Mouse (Mus musculus) embryonic facial prominence, embryonic 15.5 days (tissue): ENCODE results near the gene Eps15. TPM values are rescaled to one million over a fixed set of nuclear protein-coding genes. Genes with fewer than 3 reads are reported as not detected.

Source experiments
- ATAC-seq: fragments of 200-750 bp; cut with Nextera tagmentation; 2 replicates; pipeline ENCODE4 v1.8.0; 2017; ENCODE audit warnings: low read depth, moderate TSS enrichment; ENCODE audit not compliant: insufficient number of reproducible peaks, low FRiP score, low TSS enrichment
- H3K27ac ChIP-seq: fragments of 300-500 bp; sonication (generic); replicated peaks from 2 replicates; pipeline ENCODE4 v1.5.1; 2015; ENCODE audit warnings: mild to moderate bottlenecking, inconsistent platforms
- H3K27me3 ChIP-seq: fragments of 300-500 bp; sonication (generic); 2 replicates; pipeline ENCODE4 v1.6.1; 2015; ENCODE audit warnings: inconsistent platforms
- H3K36me3 ChIP-seq: fragments of 300-500 bp; sonication (generic); 2 replicates; pipeline ENCODE4 v1.6.1; 2015; ENCODE audit warnings: mild to moderate bottlenecking, inconsistent platforms
- H3K4me1 ChIP-seq: fragments of 300-500 bp; sonication (generic); 2 replicates; pipeline ENCODE4 v1.6.1; 2015; ENCODE audit warnings: inconsistent platforms
- H3K4me2 ChIP-seq: fragments of 300-500 bp; sonication (generic); replicated peaks from 2 replicates; pipeline ENCODE4 v1.6.1; 2015; ENCODE audit warnings: mild to moderate bottlenecking, inconsistent platforms
- H3K4me3 ChIP-seq: fragments of 300-500 bp; sonication (generic); replicated peaks from 2 replicates; pipeline ENCODE4 v1.5.1; 2015; ENCODE audit warnings: mild to moderate bottlenecking, inconsistent platforms
- H3K9ac ChIP-seq: fragments of 300-500 bp; sonication (generic); 2 replicates; pipeline ENCODE4 v1.6.1; 2015; ENCODE audit warnings: inconsistent platforms
- H3K9me3 ChIP-seq: fragments of 300-500 bp; sonication (generic); replicated peaks from 2 replicates; pipeline ENCODE4 v1.6.1; 2016; ENCODE audit warnings: inconsistent platforms
- WGBS: fragments of 180-500 bp; shearing (Covaris S2); methylation state at CpG from one replicate; pipeline ENCODE4 v1.1.7; 2015; 5-methylcytosine and 5-hydroxymethylcytosine counted together
- polyA plus RNA-seq: library from polyadenylated mRNA; unstranded; fragments of >200 nt; fragmentation: Nextera tagmentation; extraction: Ambion mirVana; gene quantifications from 2 replicates; pipeline ENCODE4 v1.2.1, GENCODE M21; 2015

Gene Eps15
- polyA plus RNA-seq, 1 experiment from 2014 or later, result 42.8 TPM

GRCm38 (mm10) chr4:109405415-109405814 is 125.3 kb downstream of the Eps15 start:
- 59% methylated on average over 8 of the region's 8 CpGs for WGBS
- H3K36me3 ChIP-seq, result no peaks in the 10 kb centered on the region
- no peak overlapping the region for H3K9ac ChIP-seq
- no peaks in the 10 kb centered on the region for H3K9me3 ChIP-seq
- H3K27me3 ChIP-seq, result no peaks in the 10 kb centered on the region
- ATAC-seq, result no peak
- no peak overlapping the region for H3K4me3 ChIP-seq
- peaks cover 31% of the 10 kb centered on the region for H3K4me1 ChIP-seq
- H3K4me2 ChIP-seq, result peak overlapping the region; percentile 99
- H3K27ac ChIP-seq, result no peak overlapping the region

GRCm38 (mm10) chr4:109406054-109406485 is 126.0 kb downstream of the Eps15 start:
- Histone ChIP-seq H3K27me3 (no peaks in the 10 kb centered on the region), H3K4me2 (peak overlapping the region; percentile 99), H3K9me3 (no peaks in the 10 kb centered on the region), H3K27ac (peak overlapping the region; percentile 44; the same call in 1 of the 2 replicates), H3K36me3 (no peaks in the 10 kb centered on the region), H3K9ac (no peak overlapping the region), H3K4me3 (peak overlapping the region; percentile 67), H3K4me1 (peaks cover 31% of the 10 kb centered on the region)
- 2% methylated on average over 3 of the region's 3 CpGs for WGBS
- peak; percentile 61; the same call in 1 of the 2 replicates for ATAC-seq

- Histone ChIP-seq H3K27ac (peak within 1 kb of the TSS; percentile 44; the same call in 1 of the 2 replicates), H3K9me3 (no peaks in the 10 kb centered on the region), H3K4me3 (peak within 1 kb of the TSS; percentile 67), H3K36me3 (no peaks in the 10 kb centered on the region), H3K27me3 (no peaks in the 10 kb centered on the region), H3K4me1 (peaks cover 31% of the 10 kb centered on the region), H3K4me2 (peak within 1 kb of the TSS; percentile 99), H3K9ac (peak within 1 kb of the TSS; percentile 50)
- ATAC-seq, result peak; percentile 68
- WGBS, result under 1% methylated on average over 56 of the region's 56 CpGs
Observed at GRCm38 (mm10) chr4:109406486-109407175, 126.6 kb downstream of the Eps15 start, which contains the start of gene Ttc39a. Gene Ttc39a, plus strand, starts transcription at chr4:109406623.

DNA sequence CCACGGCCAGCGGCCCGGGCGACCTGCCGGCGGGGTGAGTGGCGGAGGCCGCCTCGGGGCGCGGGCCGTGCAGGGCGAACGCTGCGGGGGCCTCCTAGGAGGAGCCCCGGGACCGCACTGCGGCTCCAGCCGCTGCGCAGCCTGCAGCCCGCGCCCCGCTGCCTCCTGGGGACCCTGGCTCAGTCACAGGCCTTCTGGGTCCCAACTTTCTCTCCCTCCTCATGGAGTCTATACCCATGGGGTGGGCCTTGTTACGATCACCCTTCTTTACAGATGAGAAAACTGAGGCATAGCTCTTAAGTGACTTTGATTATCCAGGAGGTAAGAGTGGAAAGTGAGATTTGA is 127.1 kb downstream of the Eps15 start:
- peaks cover 31% of the 10 kb centered on the region for H3K4me1 ChIP-seq
- H3K4me3 ChIP-seq, result peak overlapping the region; percentile 67
- no peaks in the 10 kb centered on the region for H3K36me3 ChIP-seq
- no peak overlapping the region for H3K27ac ChIP-seq
- H3K9ac ChIP-seq, result peak overlapping the region; percentile 50; the same call in 1 of the 2 replicates
- ATAC-seq, result no peak
- no peaks in the 10 kb centered on the region for H3K9me3 ChIP-seq
- 3% methylated on average over 19 of the region's 24 CpGs for WGBS
- H3K27me3 ChIP-seq, result no peaks in the 10 kb centered on the region
- peak overlapping the region; percentile 99 for H3K4me2 ChIP-seq

DNA sequence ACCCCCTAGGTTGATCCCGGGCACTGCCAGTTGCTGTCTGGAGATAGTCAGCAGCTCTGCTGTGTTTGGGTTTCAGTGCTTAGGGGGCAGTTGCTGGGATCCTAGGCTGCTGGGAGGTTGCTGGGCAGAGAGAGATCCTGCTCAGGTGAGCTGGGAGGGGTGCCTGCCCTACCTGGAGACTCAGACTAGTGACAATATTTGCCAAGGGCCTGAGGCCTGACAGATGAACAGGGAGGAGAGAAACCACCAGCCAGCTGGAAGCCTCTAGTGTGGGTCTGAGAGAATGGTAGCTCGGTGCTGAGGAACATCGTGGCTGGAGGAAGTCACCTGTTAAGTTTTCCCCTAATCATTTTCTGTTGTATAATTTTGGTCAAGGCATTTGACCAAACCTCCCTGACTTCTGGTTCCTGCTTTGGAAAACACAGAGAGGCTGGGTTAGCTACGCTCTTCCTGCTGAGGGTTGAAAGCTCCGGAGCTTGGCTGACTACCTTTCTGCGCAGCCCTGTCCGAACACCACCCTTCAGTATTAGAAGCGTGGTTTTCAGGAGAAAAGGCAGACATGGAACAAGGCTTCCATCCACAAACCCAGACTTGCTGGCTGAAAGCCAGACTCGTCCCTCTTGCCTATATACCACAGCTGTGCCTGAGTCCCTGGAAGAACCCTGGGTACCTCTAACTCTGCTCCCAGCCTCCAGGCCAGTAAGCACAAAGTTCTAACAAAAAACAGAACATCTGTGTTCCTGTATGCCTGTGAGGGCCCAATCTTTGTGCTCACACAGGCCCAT is 127.8 kb downstream of the Eps15 start:
- H3K27me3 ChIP-seq, result no peaks in the 10 kb centered on the region
- H3K27ac ChIP-seq, result no peak overlapping the region
- peak overlapping the region; percentile 67; the same call in 1 of the 2 replicates for H3K4me3 ChIP-seq
- no peak for ATAC-seq
- 58% methylated on average over 9 of the region's 9 CpGs for WGBS
- H3K9me3 ChIP-seq, result no peaks in the 10 kb centered on the region
- H3K4me2 ChIP-seq, result peak overlapping the region; percentile 99; the same call in 1 of the 2 replicates
- no peak overlapping the region for H3K9ac ChIP-seq
- H3K4me1 ChIP-seq, result peaks cover 31% of the 10 kb centered on the region
- H3K36me3 ChIP-seq, result no peaks in the 10 kb centered on the region

DNA sequence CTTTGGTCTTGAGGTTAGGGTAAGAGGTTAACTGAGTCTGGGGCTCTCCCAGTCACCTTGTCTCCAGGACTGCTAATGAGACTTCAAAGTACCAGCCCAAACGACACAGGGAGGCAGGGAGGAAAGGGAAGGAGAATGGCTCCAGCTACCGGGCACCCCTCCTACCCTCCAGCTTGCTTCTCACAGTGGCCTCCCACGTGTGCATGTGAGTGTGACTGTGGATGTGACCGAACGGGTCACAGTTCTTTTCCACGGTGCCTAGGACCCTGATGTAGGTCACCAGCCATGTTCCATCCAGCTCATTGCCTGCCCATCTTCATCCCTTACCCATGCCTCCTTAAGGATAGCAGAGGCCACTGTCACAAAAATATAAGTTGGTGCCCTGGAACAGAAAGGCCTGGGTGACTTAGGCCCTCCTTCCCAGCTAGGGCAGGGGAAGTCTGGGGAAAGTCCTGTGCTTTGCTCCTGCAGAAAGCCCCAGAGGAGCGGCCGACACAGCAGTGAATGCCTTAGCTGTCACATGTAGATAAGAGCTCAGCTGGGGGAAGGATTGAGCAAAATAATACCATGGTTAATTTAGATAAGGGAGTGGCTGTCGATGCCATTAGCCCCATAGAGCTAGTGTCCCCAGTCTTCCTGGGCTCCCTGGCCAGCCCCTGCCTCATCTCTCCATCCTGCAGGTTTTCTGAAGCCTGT is 130.8 kb downstream of the Eps15 start:
- Histone ChIP-seq H3K9me3 (no peaks in the 10 kb centered on the region), H3K9ac (no peak overlapping the region), H3K4me1 (peaks cover 24% of the 10 kb centered on the region), H3K4me2 (no peak overlapping the region), H3K36me3 (no peaks in the 10 kb centered on the region), H3K27ac (no peak overlapping the region), H3K4me3 (no peak overlapping the region), H3K27me3 (no peaks in the 10 kb centered on the region)
- WGBS, result 72% methylated on average over 9 of the region's 9 CpGs
- ATAC-seq, result no peak

DNA sequence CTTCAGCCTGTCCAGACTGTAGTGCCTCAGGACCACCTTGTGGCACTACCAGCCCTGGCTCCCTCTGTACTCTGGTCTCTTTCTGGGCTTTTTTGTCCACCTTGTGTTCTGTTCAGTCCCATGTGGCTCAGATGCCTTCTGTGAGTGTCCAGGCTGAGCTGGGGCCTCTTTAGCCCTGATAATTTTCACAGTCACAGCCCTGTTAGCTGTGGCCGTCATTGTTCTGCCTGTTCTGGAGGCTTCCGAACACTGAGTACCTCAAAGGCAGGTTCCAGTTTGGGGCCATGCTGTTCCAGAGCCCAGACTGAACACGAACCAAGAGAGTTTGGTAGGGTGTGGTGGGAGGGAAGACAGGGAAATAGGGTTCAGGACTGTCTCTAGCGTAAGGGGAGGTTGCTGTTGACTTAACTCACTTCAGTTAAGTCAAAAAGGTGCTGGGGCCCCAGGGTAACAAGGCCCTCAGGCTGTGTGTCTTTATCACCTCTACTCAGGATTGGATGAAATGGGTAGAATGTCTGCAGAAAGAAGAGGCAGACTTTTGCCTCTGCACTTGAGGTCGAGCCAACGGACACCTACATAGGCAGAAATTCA is 131.4 kb downstream of the Eps15 start:
- no peak for ATAC-seq
- WGBS, result 80% methylated on average over 6 of the region's 6 CpGs
- Histone ChIP-seq H3K27me3 (no peaks in the 10 kb centered on the region), H3K27ac (no peak overlapping the region), H3K36me3 (no peaks in the 10 kb centered on the region), H3K4me1 (peaks cover 18% of the 10 kb centered on the region), H3K4me3 (no peak overlapping the region), H3K9ac (no peak overlapping the region), H3K4me2 (no peak overlapping the region), H3K9me3 (no peaks in the 10 kb centered on the region)

- no peaks in the 10 kb centered on the region for H3K27me3 ChIP-seq
- peaks cover 10% of the 10 kb centered on the region for H3K4me1 ChIP-seq
- no peak for ATAC-seq
- no peaks in the 10 kb centered on the region for H3K36me3 ChIP-seq
- no peaks in the 10 kb centered on the region for H3K9me3 ChIP-seq
- WGBS, result 88% methylated on average over 5 of the region's 5 CpGs
- H3K4me2 ChIP-seq, result no peak overlapping the region
- no peak overlapping the region for H3K27ac ChIP-seq
- H3K9ac ChIP-seq, result no peak overlapping the region
- H3K4me3 ChIP-seq, result no peak overlapping the region
Observed at GRCm38 (mm10) chr4:109412233-109412632, 132.2 kb downstream of the Eps15 start.

- no peaks in the 10 kb centered on the region for H3K9me3 ChIP-seq
- no peak overlapping the region for H3K4me3 ChIP-seq
- H3K36me3 ChIP-seq, result no peaks in the 10 kb centered on the region; the same call in 1 of the 2 replicates
- no peaks in the 10 kb centered on the region; the same call in 1 of the 2 replicates for H3K4me1 ChIP-seq
- no peak overlapping the region for H3K4me2 ChIP-seq
- H3K9ac ChIP-seq, result no peak overlapping the region
- no peak for ATAC-seq
- no peak overlapping the region for H3K27ac ChIP-seq
- H3K27me3 ChIP-seq, result no peaks in the 10 kb centered on the region
- WGBS, result 50% methylated on average over 1 of the region's 1 CpGs
Observed at GRCm38 (mm10) chr4:109417998-109418397, 137.9 kb downstream of the Eps15 start.

DNA sequence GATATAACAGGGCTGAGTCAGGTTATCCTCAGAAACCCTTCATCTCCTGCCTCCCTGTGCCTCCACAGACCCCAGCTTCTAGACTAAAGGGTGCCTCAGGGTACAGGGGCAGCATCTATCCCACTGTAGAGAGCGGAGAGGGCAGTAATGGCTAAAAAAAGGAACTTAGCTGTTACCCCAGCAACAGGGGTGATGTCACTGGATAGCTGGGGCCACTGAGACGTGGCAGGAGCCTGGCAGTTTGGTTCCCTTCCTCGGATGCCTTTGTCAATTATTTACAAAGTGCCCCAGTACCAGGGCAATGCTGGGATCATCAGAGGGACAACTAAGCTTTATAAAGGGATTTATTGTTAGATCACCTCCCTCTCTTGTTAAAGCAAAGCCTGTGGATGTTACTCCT is 138.9 kb downstream of the Eps15 start:
- H3K27me3 ChIP-seq, result no peaks in the 10 kb centered on the region
- H3K27ac ChIP-seq, result no peak overlapping the region
- ATAC-seq, result no peak
- no peaks in the 10 kb centered on the region; the same call in 1 of the 2 replicates for H3K36me3 ChIP-seq
- WGBS, result 32% methylated on average over 3 of the region's 3 CpGs
- H3K4me3 ChIP-seq, result no peak overlapping the region
- no peak overlapping the region for H3K9ac ChIP-seq
- H3K4me2 ChIP-seq, result no peak overlapping the region
- no peaks in the 10 kb centered on the region for H3K9me3 ChIP-seq
- H3K4me1 ChIP-seq, result no peaks in the 10 kb centered on the region; the same call in 1 of the 2 replicates

DNA sequence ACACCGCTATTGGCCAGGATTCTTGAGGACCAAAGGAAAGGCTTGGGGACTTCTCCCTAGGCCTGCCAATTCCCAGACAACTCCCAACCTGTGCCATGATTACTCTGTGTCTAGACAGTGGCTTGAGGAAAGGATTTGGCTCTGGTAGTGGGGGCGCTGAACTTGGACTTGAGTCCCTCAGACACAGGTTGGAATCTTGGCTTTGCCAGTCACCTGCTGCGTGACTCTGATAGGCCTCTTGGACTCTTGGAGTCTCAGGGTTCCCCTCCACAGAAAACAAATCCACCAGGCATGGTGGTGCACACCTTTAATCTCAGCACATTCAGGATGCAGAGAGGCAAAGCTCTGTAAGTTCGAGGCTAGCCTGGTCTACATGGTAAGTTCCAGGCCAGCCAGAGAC is 139.5 kb downstream of the Eps15 start:
- Histone ChIP-seq H3K9ac (no peak overlapping the region), H3K27me3 (no peaks in the 10 kb centered on the region), H3K9me3 (no peaks in the 10 kb centered on the region), H3K36me3 (no peaks in the 10 kb centered on the region; the same call in 1 of the 2 replicates), H3K27ac (no peak overlapping the region), H3K4me2 (no peak overlapping the region), H3K4me3 (no peak overlapping the region), H3K4me1 (no peaks in the 10 kb centered on the region; the same call in 1 of the 2 replicates)
- 90% methylated on average over 4 of the region's 4 CpGs for WGBS
- ATAC-seq, result no peak
